Mouse (Mus musculus): ENCODE results near the gene Cngb1. TPM values are rescaled to one million over a fixed set of nuclear protein-coding genes. Genes with fewer than 3 reads are reported as not detected.

Gene Cngb1
- polyA plus RNA-seq (2014; fragmentation: Illumina TruSeq; extraction: RNeasy Lipid Tissue Mini Kit (QIAGEN cat#74804)): 1.2 TPM

GRCm38 (mm10) chr8:95306431-95306830 lies at the start of gene Cngb1:
Gene Cngb1, minus strand, starts transcription at chr8:95306585.

DNA sequence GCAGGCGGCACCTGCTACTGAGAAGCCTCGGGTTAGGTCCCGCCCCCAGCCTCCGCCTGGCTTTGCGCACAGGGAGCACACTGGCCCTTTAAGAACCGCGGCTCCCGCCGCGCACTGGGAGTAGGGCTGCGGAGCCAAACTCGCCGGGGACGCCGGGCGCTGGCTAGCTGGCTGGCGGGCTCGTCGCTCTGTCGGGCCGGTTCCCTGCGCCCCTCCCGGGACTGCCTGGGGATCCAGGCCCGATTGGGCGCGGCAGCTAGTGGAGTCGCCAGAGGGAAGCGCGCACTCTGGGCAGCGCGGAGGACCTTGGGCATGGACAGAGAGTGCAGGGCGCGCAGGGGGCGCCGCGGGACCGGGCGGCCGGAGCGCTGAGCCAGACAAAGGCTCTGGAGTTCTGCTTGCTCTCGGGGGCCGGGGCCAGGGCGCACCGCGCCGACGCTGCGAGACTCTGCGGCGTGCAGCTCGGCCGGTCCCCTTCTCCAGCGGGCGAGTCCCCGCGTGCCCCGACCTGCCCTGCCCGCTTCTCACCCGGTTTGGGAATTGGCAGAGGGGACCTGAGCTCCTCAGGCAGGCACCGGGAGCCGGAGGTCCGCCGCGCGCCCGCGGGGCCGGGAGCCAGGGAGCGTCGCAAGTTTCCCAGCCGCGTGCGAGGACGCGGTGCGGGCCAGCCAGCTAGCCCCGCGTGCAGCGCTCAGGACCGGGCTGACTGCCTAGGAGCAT lies 45.9 kb upstream of the Cngb1 start, which contains the start of gene Mmp15:
Mmp15 (plus strand) TSS at position 118 of the 720 bp plus-strand sequence.

GRCm38 (mm10) chr8:95331720-95332436 lies 25.5 kb upstream of the Cngb1 start, which contains the start of the genes Zfp319 and Usb1:
Gene Zfp319, minus strand, starts transcription at chr8:95331950.
Gene Usb1, plus strand, starts transcription at chr8:95332284.

GRCm38 (mm10) chr8:95310342-95310970 lies 4.1 kb upstream of the Cngb1 start, which contains the start of gene Tepp:
Gene Tepp, plus strand, starts transcription at chr8:95310566.

GRCm38 (mm10) chr8:95202649-95203275 lies 103.6 kb downstream of the Cngb1 start, which contains the start of gene Kifc3:
Gene Kifc3, minus strand, starts transcription at chr8:95202812.

Other genes with a start within 250 kb of the Cngb1 start
- not detected for gene Katnb1, start 225.4 kb downstream of the Cngb1 start, polyA plus RNA-seq (2014; fragmentation: Illumina TruSeq; extraction: RNeasy Lipid Tissue Mini Kit (QIAGEN cat#74804))
- 1.9 TPM for gene Kifc3, start 103.8 kb downstream of the Cngb1 start, polyA plus RNA-seq (2014; fragmentation: Illumina TruSeq; extraction: RNeasy Lipid Tissue Mini Kit (QIAGEN cat#74804))
- gene Tepp, start 4.0 kb upstream of the Cngb1 start, polyA plus RNA-seq (2014; fragmentation: Illumina TruSeq; extraction: RNeasy Lipid Tissue Mini Kit (QIAGEN cat#74804)): not detected
- gene Zfp319, start 25.4 kb upstream of the Cngb1 start, polyA plus RNA-seq (2014; fragmentation: Illumina TruSeq; extraction: RNeasy Lipid Tissue Mini Kit (QIAGEN cat#74804)): 3.4 TPM
- 1.9 TPM for gene Usb1, start 25.7 kb upstream of the Cngb1 start, polyA plus RNA-seq (2014; fragmentation: Illumina TruSeq; extraction: RNeasy Lipid Tissue Mini Kit (QIAGEN cat#74804))
- gene Mmp15, start 45.7 kb upstream of the Cngb1 start, polyA plus RNA-seq (2014; fragmentation: Illumina TruSeq; extraction: RNeasy Lipid Tissue Mini Kit (QIAGEN cat#74804)): 0.34 TPM
- gene Cfap20, start 128.3 kb upstream of the Cngb1 start, polyA plus RNA-seq (2014; fragmentation: Illumina TruSeq; extraction: RNeasy Lipid Tissue Mini Kit (QIAGEN cat#74804)): 57.6 TPM
- 317 TPM for gene Csnk2a2, start 183.5 kb upstream of the Cngb1 start, polyA plus RNA-seq (2014; fragmentation: Illumina TruSeq; extraction: RNeasy Lipid Tissue Mini Kit (QIAGEN cat#74804))
- gene Ccdc113, start 227.5 kb upstream of the Cngb1 start, polyA plus RNA-seq (2014; fragmentation: Illumina TruSeq; extraction: RNeasy Lipid Tissue Mini Kit (QIAGEN cat#74804)): 3.3 TPM